Mouse (Mus musculus): ENCODE data around the gene Dpp6.
A peak's percentile ranks its signal among the peaks of the same experiment; 100 is the strongest.

Dpp6 gene

GRCm38 (mm10) chr5:27677247-27677666 lies 860.3 kb downstream of the Dpp6 start:
- DNase-seq (ENCODE audit: low spot score): peak; percentile 38

- DNase-seq (ENCODE audit: low spot score): no peak
These were observed 862.1 kb downstream of the Dpp6 start for GRCm38 (mm10) chr5:27679151-27679550.

- peak; percentile 12 for DNase-seq (ENCODE audit: low spot score)
These were observed 863.5 kb downstream of the Dpp6 start for GRCm38 (mm10) chr5:27680476-27680875.

DNA sequence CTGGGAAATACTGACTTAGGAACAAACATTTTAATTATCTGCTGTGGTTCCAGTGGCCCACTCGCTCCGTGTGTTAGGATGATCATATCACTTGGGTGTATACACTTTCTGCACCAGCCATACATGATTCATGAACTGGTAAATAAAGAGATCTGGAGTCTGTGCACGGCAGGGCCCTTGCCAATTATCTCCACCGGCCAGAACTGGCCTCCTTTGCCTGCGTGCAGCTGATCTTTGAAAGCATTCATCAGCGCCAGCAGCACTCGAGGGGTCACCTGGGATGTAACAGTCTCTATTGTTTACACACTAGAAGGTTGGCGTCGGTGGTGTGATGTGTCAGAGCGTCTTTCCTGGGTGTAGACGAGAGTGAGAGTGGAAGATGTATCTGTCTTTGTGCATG lies 868.2 kb downstream of the Dpp6 start:
- DNase-seq (ENCODE audit: low spot score): no peak

- DNase-seq (ENCODE audit: low spot score): no peak
These were observed 868.9 kb downstream of the Dpp6 start for GRCm38 (mm10) chr5:27685923-27686322.

DNA sequence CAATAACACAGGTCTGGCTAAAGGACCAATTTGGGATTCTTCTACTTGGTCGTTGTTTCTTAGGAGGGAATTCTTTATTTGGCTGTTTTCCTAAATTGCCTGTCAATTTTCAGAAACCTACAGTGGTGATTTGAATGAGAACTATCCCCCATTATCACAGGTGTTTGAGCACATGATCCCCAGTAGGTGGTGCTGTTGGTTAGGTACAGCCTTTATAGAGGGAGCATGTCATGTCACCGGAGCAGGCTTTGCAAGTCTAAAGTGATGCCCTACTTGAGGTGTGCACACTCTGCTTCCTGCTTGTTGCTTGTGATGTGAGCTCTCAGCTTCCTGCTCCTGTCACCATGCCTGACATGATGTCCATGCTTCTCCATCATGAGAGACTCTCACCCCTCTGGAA lies 870.3 kb downstream of the Dpp6 start:
- DNase-seq (ENCODE audit: low spot score): no peak

GRCm38 (mm10) chr5:27702482-27702881 lies 885.5 kb downstream of the Dpp6 start:
- no peak for DNase-seq (ENCODE audit: low spot score)

GRCm38 (mm10) chr5:27705020-27705419 lies 888.0 kb downstream of the Dpp6 start:
- DNase-seq (ENCODE audit: low spot score): no peak

GRCm38 (mm10) chr5:27706551-27706950 lies 889.5 kb downstream of the Dpp6 start:
- no peak for DNase-seq (ENCODE audit: low spot score)

DNA sequence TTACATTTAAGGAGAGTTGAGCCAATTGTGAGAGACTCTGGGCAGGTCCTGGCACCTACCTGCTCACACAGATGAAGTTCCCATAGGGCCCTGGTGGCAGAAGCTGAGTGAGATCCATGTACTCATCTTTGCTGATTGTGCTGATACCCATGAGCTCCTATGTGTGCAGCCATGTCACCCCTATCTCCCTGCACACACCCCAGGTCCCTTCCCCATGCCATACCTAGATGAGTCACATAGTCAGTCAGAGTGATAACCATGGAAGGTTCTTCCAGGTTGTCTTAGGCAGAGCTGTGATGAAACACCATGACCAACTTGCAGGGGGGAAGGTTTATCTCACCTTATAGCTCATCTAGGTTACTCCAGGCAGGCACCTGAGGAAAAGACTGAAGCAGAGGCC lies 890.3 kb downstream of the Dpp6 start:
- DNase-seq (ENCODE audit: low spot score): no peak

DNA sequence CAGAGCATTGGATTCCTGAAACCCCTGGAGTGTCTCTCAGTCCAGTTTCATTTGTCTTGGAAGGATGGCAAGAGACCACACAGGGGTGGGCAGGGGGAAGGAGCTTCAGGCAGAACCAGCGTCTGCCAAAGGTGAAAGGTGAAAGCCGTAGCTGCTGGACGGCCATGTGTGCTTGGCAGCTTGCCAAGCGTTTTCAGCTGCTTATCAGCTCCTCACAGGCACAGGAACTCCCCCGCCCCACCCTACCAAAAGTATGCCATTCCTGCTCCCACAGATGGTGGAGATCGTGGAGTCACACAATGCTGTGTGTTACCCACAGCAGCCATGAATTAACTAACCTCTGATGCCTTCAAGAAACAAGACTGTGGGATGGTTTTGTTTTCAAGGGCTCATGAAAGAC lies 891.2 kb downstream of the Dpp6 start:
- DNase-seq (ENCODE audit: low spot score): no peak

- no peak for DNase-seq (ENCODE audit: low spot score)
These were observed 894.6 kb downstream of the Dpp6 start for GRCm38 (mm10) chr5:27711461-27712192.

DNA sequence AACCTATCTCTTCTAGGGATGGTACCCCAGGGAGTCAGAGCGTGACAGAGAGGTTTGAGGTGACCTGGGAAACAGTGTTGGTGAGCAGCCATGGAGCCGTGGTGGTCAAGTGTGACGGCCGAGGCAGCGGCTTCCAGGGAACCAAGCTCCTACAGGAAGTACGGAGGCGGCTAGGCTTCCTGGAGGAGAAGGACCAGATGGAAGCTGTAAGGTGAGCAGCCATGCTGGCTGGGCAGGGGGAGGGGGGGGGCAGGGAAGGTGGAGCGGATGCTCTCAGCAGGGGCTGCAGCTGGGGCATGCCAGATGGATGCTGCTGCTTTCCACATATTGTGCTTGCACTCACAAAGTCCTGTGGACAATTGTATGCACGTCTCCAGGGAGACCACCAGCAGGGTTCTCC lies 897.4 kb downstream of the Dpp6 start:
- DNase-seq (ENCODE audit: low spot score): no peak

- DNase-seq (ENCODE audit: low spot score): no peak
These were observed 899.0 kb downstream of the Dpp6 start for GRCm38 (mm10) chr5:27716026-27716425.

DNA sequence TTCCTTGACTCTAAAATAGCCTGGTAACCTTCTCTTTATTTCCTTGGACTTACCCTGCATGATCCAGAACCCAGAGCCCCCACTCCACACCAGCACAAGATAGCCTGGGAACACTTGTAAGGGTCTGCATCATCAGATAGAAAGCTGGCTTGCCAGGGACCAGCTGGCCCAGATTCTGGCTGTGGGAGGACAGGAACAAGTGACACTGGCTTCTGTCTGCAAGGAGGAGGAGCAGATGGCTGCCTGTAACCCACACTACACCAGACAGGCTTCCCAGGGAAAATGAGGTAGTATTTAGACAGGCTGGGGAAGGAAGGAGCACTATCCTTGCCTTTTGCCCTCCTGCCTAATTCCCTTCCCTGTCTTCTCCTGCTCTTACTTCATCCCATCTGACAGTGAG lies 900.3 kb downstream of the Dpp6 start:
- DNase-seq (ENCODE audit: low spot score): no peak

DNA sequence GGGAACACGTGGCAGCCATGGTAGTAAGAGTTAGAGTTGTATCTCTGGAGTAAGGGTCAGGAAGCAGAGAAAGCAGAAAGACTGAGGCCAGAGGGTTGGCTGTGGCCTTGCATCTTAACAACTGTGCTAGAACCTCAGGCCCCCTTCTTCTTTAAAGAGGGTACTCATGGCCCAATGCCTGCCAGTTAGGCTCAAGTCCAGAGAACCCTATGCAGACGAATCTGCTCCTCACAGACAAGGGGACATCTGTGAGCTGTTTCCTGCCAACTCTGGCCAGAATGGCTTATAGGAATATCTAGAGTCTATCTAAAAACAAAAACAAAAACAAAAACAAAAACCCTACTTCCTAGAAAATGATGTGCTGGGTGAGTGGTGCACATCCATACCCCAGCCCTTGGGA lies 902.3 kb downstream of the Dpp6 start:
- DNase-seq (ENCODE audit: low spot score): no peak

DNA sequence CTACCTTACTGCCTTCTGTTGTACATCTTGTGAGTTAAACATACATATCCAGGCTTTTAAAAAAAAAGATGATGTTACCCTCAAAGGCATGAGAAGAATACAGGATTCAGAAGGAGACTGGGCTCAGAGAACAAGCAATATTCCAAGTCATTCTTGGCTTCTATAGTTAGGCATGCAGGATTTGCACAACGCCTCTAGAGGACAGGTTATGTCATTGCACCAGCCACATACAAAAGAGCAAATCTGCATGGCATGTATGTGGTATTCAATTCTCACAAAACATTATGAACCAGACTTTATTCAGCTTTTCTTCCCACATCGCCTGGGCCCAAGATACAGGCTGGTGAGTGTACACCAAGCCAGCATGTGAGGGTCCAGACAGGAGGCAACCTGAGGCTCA lies 907.5 kb downstream of the Dpp6 start:
- no peak for DNase-seq (ENCODE audit: low spot score)

- DNase-seq (ENCODE audit: low spot score): peak; percentile 34
These were observed 913.7 kb downstream of the Dpp6 start for GRCm38 (mm10) chr5:27730666-27731065.

DNA sequence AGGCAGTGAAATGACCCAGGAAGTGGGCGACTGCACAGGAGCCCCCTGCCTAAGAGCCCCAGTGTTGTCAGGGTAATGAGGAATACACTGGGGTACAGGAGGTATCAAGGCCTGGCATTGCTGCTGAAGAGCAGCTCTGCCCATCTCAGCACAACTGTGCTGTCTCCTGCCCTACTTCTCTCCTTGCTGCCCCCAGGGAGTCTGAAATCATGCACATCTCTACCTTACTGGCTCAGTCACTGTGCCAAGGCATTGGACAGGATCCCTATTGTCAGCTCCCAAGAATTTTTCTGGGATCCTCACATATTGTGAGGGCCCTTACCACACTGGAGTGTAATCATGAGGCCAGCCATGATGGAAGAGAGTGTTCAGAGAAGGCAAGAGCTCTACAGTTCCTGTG lies 914.4 kb downstream of the Dpp6 start:
- DNase-seq (ENCODE audit: low spot score): no peak

- DNase-seq (ENCODE audit: low spot score): no peak
These were observed 915.4 kb downstream of the Dpp6 start for GRCm38 (mm10) chr5:27732288-27732868.

- peak; percentile 67 for DNase-seq (ENCODE audit: low spot score)
These were observed 920.2 kb downstream of the Dpp6 start for GRCm38 (mm10) chr5:27737168-27737567.

DNA sequence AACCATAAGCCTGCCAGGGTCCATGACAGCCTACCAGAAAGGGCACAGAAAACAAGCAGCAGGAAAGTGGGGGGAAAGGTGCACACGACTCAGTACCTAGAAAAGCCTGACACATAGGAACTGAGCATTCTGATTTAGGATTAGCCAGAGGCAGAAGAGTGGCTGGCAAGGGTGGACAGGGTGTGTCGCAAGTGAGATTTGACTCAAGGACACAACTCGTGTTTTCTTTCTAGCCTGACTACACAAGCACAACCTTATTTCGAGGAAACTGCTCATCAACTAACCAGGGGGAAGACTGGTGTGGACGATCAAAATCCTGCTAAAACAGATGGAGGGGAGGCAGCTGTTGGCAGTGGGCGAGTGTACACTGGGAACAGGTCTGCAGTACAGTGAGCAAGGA lies 922.2 kb downstream of the Dpp6 start:
- DNase-seq (ENCODE audit: low spot score): no peak

GRCm38 (mm10) chr5:27744944-27745343 lies 927.9 kb downstream of the Dpp6 start:
- no peak for DNase-seq (ENCODE audit: low spot score)

- DNase-seq (ENCODE audit: low spot score): no peak
These were observed 948.8 kb downstream of the Dpp6 start for GRCm38 (mm10) chr5:27765780-27766179.

All from ovary, postnatal 36 days (tissue).